Mouse (Mus musculus) liver, embryonic 13.5 days (tissue): ENCODE data around the gene C1qtnf3. TPM values are rescaled to one million over a fixed set of nuclear protein-coding genes. Genes with fewer than 3 reads are reported as not detected.

Experiments used
- ATAC-seq: fragments of 200-750 bp; cut with Nextera tagmentation; 2 replicates; pipeline ENCODE4 v1.8.0; 2017; ENCODE audit warnings: low read depth, mild to moderate bottlenecking, moderate number of reproducible peaks, moderate library complexity
- DNase-seq: peaks from one replicate; pipeline ENCODE4 v3.0.0; 2022
- H3K27ac ChIP-seq: fragments of 300-500 bp; sonication (generic); 2 replicates; pipeline ENCODE4 v1.5.1; 2015; ENCODE audit warnings: moderate library complexity, mild to moderate bottlenecking, inconsistent platforms
- H3K27me3 ChIP-seq: fragments of 300-500 bp; sonication (generic); 2 replicates; pipeline ENCODE4 v1.6.1; 2015; ENCODE audit warnings: mild to moderate bottlenecking, inconsistent platforms
- H3K36me3 ChIP-seq: fragments of 300-500 bp; sonication (generic); 2 replicates; pipeline ENCODE4 v1.6.1; 2015; ENCODE audit warnings: mild to moderate bottlenecking, inconsistent platforms
- H3K4me1 ChIP-seq: fragments of 300-500 bp; sonication (generic); replicated peaks from 2 replicates; pipeline ENCODE4 v1.6.1; 2015; ENCODE audit warnings: inconsistent platforms
- H3K4me2 ChIP-seq: fragments of 300-500 bp; sonication (generic); 2 replicates; pipeline ENCODE4 v1.6.1; 2015; ENCODE audit warnings: inconsistent platforms, mild to moderate bottlenecking, moderate library complexity
- H3K4me3 ChIP-seq: fragments of 300-500 bp; sonication (generic); replicated peaks from 2 replicates; pipeline ENCODE4 v1.5.1; 2015; ENCODE audit warnings: mild to moderate bottlenecking, inconsistent platforms
- H3K9ac ChIP-seq: fragments of 300-500 bp; sonication (generic); 2 replicates; pipeline ENCODE4 v1.6.1; 2015; ENCODE audit warnings: mild to moderate bottlenecking, inconsistent platforms
- H3K9me3 ChIP-seq: fragments of 300-500 bp; sonication (generic); replicated peaks from 2 replicates; pipeline ENCODE4 v1.6.1; 2016; ENCODE audit warnings: inconsistent platforms
- WGBS: fragments of 180-500 bp; shearing (Covaris S2); methylation state at CpG from one replicate; pipeline ENCODE4 v1.1.7; 2015; ENCODE audit not compliant: insufficient replicate concordance; 5-methylcytosine and 5-hydroxymethylcytosine counted together
- polyA plus RNA-seq: library from polyadenylated mRNA; unstranded; fragments of >200 nt; fragmentation: Nextera tagmentation; extraction: Ambion mirVana; gene quantifications from 2 replicates; pipeline ENCODE4 v1.2.1, GENCODE M21; 2015

C1qtnf3 gene
- polyA plus RNA-seq, 1 experiment from 2014 or later = 0.46 TPM

- Histone ChIP-seq H3K27ac (no peak overlapping the region), H3K27me3 (no peaks in the 10 kb centered on the region), H3K4me2 (no peak overlapping the region), H3K4me3 (no peak overlapping the region), H3K9me3 (no peaks in the 10 kb centered on the region), H3K36me3 (no peaks in the 10 kb centered on the region; the same call in 1 of the 2 replicates), H3K9ac (no peak overlapping the region), H3K4me1 (no peaks in the 10 kb centered on the region)
- 38% methylated on average over 5 of the region's 5 CpGs for WGBS
- DNase-seq (no peak), ATAC-seq (no peak)
Observed at GRCm38 (mm10) chr15:10999832-11000231, 47.7 kb downstream of the C1qtnf3 start.

- ATAC-seq (no peak), DNase-seq (no peak)
- H3K9me3 ChIP-seq = no peaks in the 10 kb centered on the region
- H3K4me1 ChIP-seq = no peaks in the 10 kb centered on the region
- H3K36me3 ChIP-seq = no peaks in the 10 kb centered on the region
- no peak within 1 kb of the TSS for H3K4me3 ChIP-seq
- H3K27me3 ChIP-seq = no peaks in the 10 kb centered on the region
- H3K9ac ChIP-seq = no peak within 1 kb of the TSS
- WGBS = 60% methylated on average over 7 of the region's 7 CpGs
- no peak within 1 kb of the TSS for H3K27ac ChIP-seq
- H3K4me2 ChIP-seq = no peak within 1 kb of the TSS
Observed at GRCm38 (mm10) chr15:11000421-11000820, 48.3 kb downstream of the C1qtnf3 start, which contains the start of gene Slc45a2. Gene Slc45a2, plus strand, starts transcription at chr15:11000721.

DNA sequence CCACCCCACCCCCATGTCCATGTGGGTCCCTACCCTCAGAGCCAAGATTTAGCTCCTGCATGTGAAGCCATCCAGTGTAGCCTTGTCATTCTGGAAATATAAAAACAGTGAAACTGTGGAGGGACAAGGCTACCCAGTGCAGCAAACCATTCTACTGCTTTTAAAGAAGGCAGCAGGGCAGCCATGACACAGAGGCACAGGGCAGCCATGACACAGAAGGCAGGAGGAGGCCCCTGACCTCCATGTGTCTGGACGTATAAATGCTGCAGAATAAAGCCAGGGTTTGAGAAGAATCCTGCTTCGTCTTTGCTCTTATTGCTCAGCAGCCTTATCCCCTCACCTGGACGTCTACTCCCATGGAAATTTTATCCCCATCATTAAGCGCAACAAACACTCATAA, 51.7 kb downstream of the C1qtnf3 start:
- Histone ChIP-seq H3K4me1 (no peaks in the 10 kb centered on the region), H3K27ac (no peak overlapping the region), H3K4me2 (no peak overlapping the region), H3K36me3 (no peaks in the 10 kb centered on the region), H3K4me3 (no peak overlapping the region), H3K9ac (no peak overlapping the region), H3K27me3 (no peaks in the 10 kb centered on the region), H3K9me3 (no peaks in the 10 kb centered on the region)
- ATAC-seq (no peak), DNase-seq (no peak)
- WGBS = 76% methylated on average over 4 of the region's 4 CpGs

GRCm38 (mm10) chr15:11004646-11005045, 52.5 kb downstream of the C1qtnf3 start:
- no peaks in the 10 kb centered on the region for H3K27me3 ChIP-seq
- 56% methylated on average over 6 of the region's 6 CpGs for WGBS
- no peak for ATAC-seq

DNA sequence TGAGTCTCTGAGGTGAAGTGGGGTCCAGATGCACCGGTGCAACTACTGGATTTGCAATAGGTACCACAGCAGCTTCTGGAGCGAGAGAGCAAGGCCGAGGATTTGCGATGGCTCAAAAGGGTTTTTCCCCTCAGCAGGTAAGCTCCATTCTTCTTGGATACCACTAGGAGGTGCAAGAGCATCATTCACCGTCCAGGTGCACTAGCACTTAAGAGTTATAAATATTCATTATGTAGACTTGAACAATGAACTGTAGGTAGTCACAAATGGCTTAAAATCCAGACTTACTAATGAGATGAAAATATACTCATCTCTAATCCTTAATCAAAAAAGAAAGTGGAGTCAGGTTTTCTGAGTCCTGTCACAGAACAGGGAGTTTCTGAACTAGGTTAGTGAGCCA, 56.6 kb downstream of the C1qtnf3 start:
- no peak overlapping the region for H3K27ac ChIP-seq
- no peak overlapping the region for H3K4me2 ChIP-seq
- DNase-seq = no peak
- no peaks in the 10 kb centered on the region for H3K9me3 ChIP-seq
- no peak for ATAC-seq
- no peaks in the 10 kb centered on the region for H3K27me3 ChIP-seq
- H3K36me3 ChIP-seq = no peaks in the 10 kb centered on the region
- H3K9ac ChIP-seq = no peak overlapping the region
- 24% methylated on average over 5 of the region's 5 CpGs for WGBS
- no peaks in the 10 kb centered on the region; the same call in 1 of the 2 replicates for H3K4me1 ChIP-seq
- H3K4me3 ChIP-seq = no peak overlapping the region

More at GRCm38 (mm10) chr15:11004646-11005045, 52.5 kb downstream of the C1qtnf3 start:
- Histone ChIP-seq H3K9me3 (no peaks in the 10 kb centered on the region), H3K4me1 (no peaks in the 10 kb centered on the region), H3K9ac (no peak overlapping the region), H3K36me3 (no peaks in the 10 kb centered on the region), H3K4me3 (no peak overlapping the region), H3K27ac (no peak overlapping the region), H3K4me2 (no peak overlapping the region)
- DNase-seq = no peak

- no peak overlapping the region for H3K4me3 ChIP-seq
- no peaks in the 10 kb centered on the region for H3K9me3 ChIP-seq
- H3K4me2 ChIP-seq = no peak overlapping the region
- H3K36me3 ChIP-seq = no peaks in the 10 kb centered on the region
- WGBS = 68% methylated on average over 11 of the region's 11 CpGs
- H3K9ac ChIP-seq = no peak overlapping the region
- H3K4me1 ChIP-seq = no peaks in the 10 kb centered on the region; the same call in 1 of the 2 replicates
- no peaks in the 10 kb centered on the region for H3K27me3 ChIP-seq
- peak; percentile 65 for ATAC-seq
- H3K27ac ChIP-seq = peak overlapping the region; percentile 14; the same call in 1 of the 2 replicates
- no peak for DNase-seq
Observed at GRCm38 (mm10) chr15:11010976-11011548, 58.9 kb downstream of the C1qtnf3 start.

- Histone ChIP-seq H3K27ac (no peak overlapping the region), H3K36me3 (no peaks in the 10 kb centered on the region), H3K4me1 (no peaks in the 10 kb centered on the region; the same call in 1 of the 2 replicates), H3K9ac (no peak overlapping the region), H3K4me2 (no peak overlapping the region), H3K4me3 (no peak overlapping the region), H3K27me3 (no peaks in the 10 kb centered on the region), H3K9me3 (no peaks in the 10 kb centered on the region)
- DNase-seq (no peak), ATAC-seq (no peak)
- 34% methylated on average over 2 of the region's 2 CpGs for WGBS
Observed at GRCm38 (mm10) chr15:11014931-11015330, 62.8 kb downstream of the C1qtnf3 start.

DNA sequence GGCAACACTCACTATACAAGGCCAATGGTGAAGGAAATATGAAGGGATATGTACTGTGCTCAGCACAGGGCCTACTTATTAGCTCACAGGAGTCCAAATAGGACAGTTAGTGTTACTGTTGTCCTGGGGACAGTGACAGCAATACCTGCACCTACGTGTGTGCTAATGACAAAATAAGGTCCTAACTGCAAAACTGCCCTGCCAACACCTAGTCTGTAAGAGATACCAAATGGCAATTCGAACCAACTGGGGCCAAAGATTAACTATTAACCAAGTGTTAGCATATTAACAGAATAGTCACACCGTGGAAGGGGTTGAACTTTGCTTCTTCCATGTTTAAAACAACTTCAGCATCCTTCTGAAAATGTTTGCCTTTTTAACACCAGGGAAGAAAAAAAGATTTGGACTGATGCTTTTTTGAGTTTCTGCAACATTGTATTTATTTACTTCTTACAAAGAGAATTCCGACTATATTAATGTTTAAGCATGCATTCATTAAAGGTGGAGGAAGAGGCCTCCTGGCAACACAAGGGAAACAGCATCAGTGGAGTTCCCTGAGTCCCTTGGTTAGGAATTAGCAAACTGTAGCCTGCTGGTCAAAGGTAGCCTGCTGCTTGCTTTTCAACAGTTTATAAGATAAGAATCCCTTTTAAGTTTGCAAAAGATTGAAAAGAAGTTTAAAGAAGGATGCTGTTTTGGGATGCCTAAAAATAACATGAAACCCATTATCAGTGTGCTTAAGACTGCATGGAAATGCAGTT, 74.8 kb downstream of the C1qtnf3 start:
- Histone ChIP-seq H3K27me3 (no peaks in the 10 kb centered on the region), H3K27ac (no peak overlapping the region; the same call in 1 of the 2 replicates), H3K9ac (no peak overlapping the region), H3K4me2 (no peak overlapping the region), H3K4me3 (no peak overlapping the region), H3K4me1 (no peaks in the 10 kb centered on the region), H3K9me3 (no peaks in the 10 kb centered on the region), H3K36me3 (no peaks in the 10 kb centered on the region)
- DNase-seq (no peak), ATAC-seq (peak; percentile 71; the same call in 1 of the 2 replicates)
- WGBS = 41% methylated on average over 4 of the region's 4 CpGs

Other genes with a start within 250 kb of the C1qtnf3 start
- gene Rai14, start 237.7 kb upstream of the C1qtnf3 start, polyA plus RNA-seq = 4.3 and 5.2 TPM in 2 replicates
- 14.0 and 16.3 TPM in 2 replicates for gene Amacr, start 29.4 kb downstream of the C1qtnf3 start, polyA plus RNA-seq
- gene Slc45a2, start 48.4 kb downstream of the C1qtnf3 start, polyA plus RNA-seq = 0.05 TPM in 1 of 2 replicates, not detected in the other
- 0.09 TPM in 1 of 2 replicates, not detected in the other for gene Rxfp3, start 85.7 kb downstream of the C1qtnf3 start, polyA plus RNA-seq
- 0.20 and 0.34 TPM in 2 replicates for gene Adamts12, start 112.5 kb downstream of the C1qtnf3 start, polyA plus RNA-seq